In the genomic region with DNA sequence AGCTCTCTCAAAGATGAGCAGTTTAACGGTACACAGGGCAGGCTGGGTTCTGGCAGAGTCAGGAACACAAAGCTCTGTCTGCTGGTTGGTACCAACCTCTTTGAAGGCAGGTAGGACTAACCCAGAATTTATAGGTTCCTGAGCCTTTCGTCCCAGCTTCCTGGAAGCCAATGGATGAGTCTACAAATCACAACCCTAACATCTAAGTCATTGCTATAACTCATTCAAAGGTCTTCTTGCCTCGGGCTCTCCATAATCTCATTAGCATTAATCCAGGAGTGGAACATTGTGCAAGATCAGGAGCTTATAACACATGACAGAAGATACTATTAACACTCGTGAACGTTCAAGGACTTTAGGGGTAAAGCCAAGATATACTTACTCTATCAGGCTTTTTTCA, we compare ENCODE assay signal across 12 mouse cellular contexts. TPM values are rescaled to one million over a fixed set of nuclear protein-coding genes. Genes with fewer than 3 reads are reported as not detected.
DNase-seq lines count a peak whose midpoint lies in the region; ATAC-seq and TF ChIP-seq lines count a peak whose summit lies in the region.
"Had no signal": no experiment of that assay in that cellular context is flagged by ENCODE, and none has a peak within 500 bp of the region (broad histone marks: within the 10 kb centered on the region; RNA-seq: fewer than 3 reads in every experiment).

TSS of gene Rimklb (minus strand) at position 101 of the 400 bp plus-strand sequence.

- H3K36me3 ChIP-seq in ES-E14 (ENCODE audit: control insufficient read depth, insufficient read depth, low read length, poor library complexity, severe bottlenecking): no peaks in the 10 kb centered on the region
- no peaks in the 10 kb centered on the region for H3K36me3 ChIP-seq in hindbrain, embryonic 12.5 days
- H3K36me3 ChIP-seq in limb, embryonic 13.5 days: no peaks in the 10 kb centered on the region

- peaks cover 7 to 9% of the 10 kb centered on the region in 2 experiments; a peak in 3 of 4 replicates for H3K4me1 ChIP-seq in ES-E14 (ENCODE audit: control insufficient read depth in 2 of 2, insufficient read depth in 2 of 2, low read length in 2 of 2, poor library complexity in 1 of 2)
- peaks cover 19% of the 10 kb centered on the region for H3K4me1 ChIP-seq in hindbrain, embryonic 12.5 days
- H3K4me1 ChIP-seq in limb, embryonic 13.5 days: peaks cover 35% of the 10 kb centered on the region

- no peak within 1 kb of the TSS for H3K4me2 ChIP-seq in hindbrain, embryonic 12.5 days (replicated peaks)
- no peak within 1 kb of the TSS for H3K4me2 ChIP-seq in limb, embryonic 13.5 days (replicated peaks)

- no peaks in the 10 kb centered on the region for H3K9me3 ChIP-seq in ES-E14 (ENCODE audit: control insufficient read depth, insufficient read depth, low read depth, low read length)
- H3K9me3 ChIP-seq in hindbrain, embryonic 12.5 days (replicated peaks): no peaks in the 10 kb centered on the region
- H3K9me3 ChIP-seq in limb, embryonic 13.5 days: no peaks in the 10 kb centered on the region

- no peaks in the 10 kb centered on the region for H3K27me3 ChIP-seq in hindbrain, embryonic 12.5 days
- no peaks in the 10 kb centered on the region for H3K27me3 ChIP-seq in limb, embryonic 13.5 days

- no peak within 1 kb of the TSS for H3K4me3 ChIP-seq in ES-E14 (ENCODE audit: insufficient read depth in 1 of 2, low read depth in 1 of 2, low read length in 2 of 2, poor library complexity in 1 of 2, severe bottlenecking in 1 of 2)
- no peak within 1 kb of the TSS for H3K4me3 ChIP-seq in hindbrain, embryonic 12.5 days
- no peak within 1 kb of the TSS for H3K4me3 ChIP-seq in limb, embryonic 13.5 days

- no peak for DNase-seq in frontal cortex, adult 2 months (ENCODE audit: extremely low spot score in 1 of 2, low spot score in 1 of 2)
- no peak for DNase-seq in frontal cortex, postnatal 36 days (ENCODE audit: low spot score in 2 of 2)
- DNase-seq in ES-E14 (ENCODE audit: low read depth, low spot score): no peak
- DNase-seq in B cell, adult 2 months: no peak
- DNase-seq in gastrocnemius, postnatal 25 days: no peak
- no peak for DNase-seq in testis, postnatal 10 days (ENCODE audit: low spot score)
- DNase-seq: cerebellum, adult 11-12 months; lung, postnatal 4 days; right cerebral cortex, postnatal 14 days had no signal

- H3K27ac ChIP-seq in ES-E14 (ENCODE audit: insufficient read depth, low read depth, low read length, poor library complexity, severe bottlenecking): no peak within 1 kb of the TSS
- no peak within 1 kb of the TSS for H3K27ac ChIP-seq in hindbrain, embryonic 12.5 days
- H3K27ac ChIP-seq in limb, embryonic 13.5 days: no peak within 1 kb of the TSS

- 87% methylated on average over 5 of the region's 5 CpGs for WGBS in hindbrain, embryonic 12.5 days
- 78% methylated on average over 5 of the region's 5 CpGs for WGBS in limb, embryonic 13.5 days

- H3K9ac ChIP-seq in ES-E14 (ENCODE audit: insufficient read depth, low read depth, low read length, poor library complexity, severe bottlenecking): no peak within 1 kb of the TSS
- no peak within 1 kb of the TSS for H3K9ac ChIP-seq in hindbrain, embryonic 12.5 days
- no peak within 1 kb of the TSS for H3K9ac ChIP-seq in limb, embryonic 13.5 days

- in situ Hi-C loops in ES-E14 (cut with MboI; ENCODE audit: low sequenced_read_pairs in 2 of 2, unreplicated experiment in 2 of 2): loop anchor here in 1 of 2 experiments (25.0 kb wide), 1 partner anchor 89 kb away; no protein-coding TSS in a partner anchor

- no peak for ATAC-seq in hindbrain, embryonic 12.5 days (ENCODE audit: low FRiP score)
- no peak for ATAC-seq in limb, embryonic 13.5 days (ENCODE audit: low FRiP score, low read depth)
- ATAC-seq: intestine, embryonic 16.5 days had no signal

TF ChIP-seq in ES-E14, 5 proteins besides CTCF, POLR2A, EP300 and RAD21:
- TF ChIP-seq ZNF384 (IDR thresholded peaks at IDR 0.05; ENCODE audit: low read depth, low read length) (no peak), CHD2 (IDR thresholded peaks at IDR 0.05; ENCODE audit: low read depth, low read length) (no peak), ZC3H11A (IDR thresholded peaks at IDR 0.05; ENCODE audit: borderline replicate concordance, low read depth, low read length) (no peak), MAFK (IDR thresholded peaks at IDR 0.05; ENCODE audit: insufficient read depth, low read depth, low read length) (no peak), HCFC1 (IDR thresholded peaks at IDR 0.05; ENCODE audit: borderline replicate concordance, insufficient read depth, low read length) (no peak)

RNA-seq across cellular contexts. Expression of gene Rimklb, which starts in this region (rescaled TPM):
- 51.2 and 54.9 TPM in 2 replicates for polyA plus RNA-seq in frontal cortex, adult 2 months (2012; rRNA removed)
- 36.3 and 54.4 TPM in 2 replicates for total RNA-seq in ES-E14 (2012; rRNA removed)
- polyA plus RNA-seq in hindbrain, embryonic 12.5 days (2016; fragmentation: Nextera tagmentation; extraction: Ambion mirVana): 78.4 and 90.9 TPM in 2 replicates
- polyA plus RNA-seq in limb, embryonic 13.5 days (2015; fragmentation: Nextera tagmentation; extraction: Ambion mirVana): 36.1 and 38.8 TPM in 2 replicates
- total RNA-seq in gastrocnemius, postnatal 25 days (2021): under 1 TPM; 0.82 to 0.88 TPM

Comparison
In these comparisons a context has a peak if more than half of its experiments do, and no peak if none do; other contexts are left out.
1. RNA of gene Rimklb (total RNA-seq): 36.3 to 54.4 TPM in ES-E14; 0.82 to 0.88 TPM in gastrocnemius, postnatal 25 days; every median in the first group is over 10 times any median in the second.